Mouse (Mus musculus): ENCODE results near the gene Krtap4-13.
"Not testable (repeated sequence)": the region's sequence is repeated elsewhere in the genome, so short reads cannot be mapped to it uniquely, and the experiment has no call there.

Krtap4-13 gene

DNA sequence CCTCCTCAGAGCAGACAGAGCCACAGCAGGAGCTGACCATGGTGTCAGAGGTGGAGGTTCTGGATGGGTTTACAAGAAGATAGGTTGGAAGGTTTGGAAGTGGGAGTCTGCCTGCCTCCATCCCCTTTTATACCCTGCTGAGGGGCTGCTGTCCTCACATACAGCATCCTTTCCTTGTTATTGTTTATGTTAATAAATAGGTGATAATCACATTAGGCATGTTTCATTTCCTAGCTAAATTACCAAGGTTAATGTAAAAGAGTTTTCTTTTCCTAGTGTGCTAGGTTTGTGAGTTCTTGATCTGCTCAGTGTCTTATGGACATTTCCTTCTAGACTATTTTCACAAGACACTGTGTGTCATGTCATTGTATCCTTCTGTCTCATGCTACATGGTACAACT, at the start of gene Krtap4-13:
Gene Krtap4-13, minus strand, starts transcription at position 101 of the 400 bp plus-strand sequence.
- DNase-seq (ENCODE audit: low read depth, low spot score) = not testable (repeated sequence)

DNA sequence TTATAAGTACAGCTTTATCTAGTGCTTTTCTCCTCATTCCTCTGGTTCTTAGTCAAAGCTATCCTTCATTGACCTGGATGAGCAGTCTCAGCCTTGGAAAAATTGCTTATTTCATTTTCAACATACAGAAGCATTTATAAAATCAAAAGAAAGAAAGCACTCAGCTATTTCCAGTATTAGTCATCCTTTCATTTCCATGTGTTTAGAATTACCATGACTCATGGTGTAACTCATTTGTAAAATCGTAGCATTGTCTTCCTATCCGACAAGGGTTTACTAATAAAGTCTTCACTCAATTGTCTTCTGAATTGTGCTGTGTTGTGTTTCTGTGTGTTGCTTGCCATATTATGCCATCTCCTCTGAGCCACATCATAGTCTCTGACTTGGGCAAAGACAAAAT, 49.1 kb upstream of the Krtap4-13 start:
- DNase-seq (ENCODE audit: low read depth, low spot score) = no peak

DNA sequence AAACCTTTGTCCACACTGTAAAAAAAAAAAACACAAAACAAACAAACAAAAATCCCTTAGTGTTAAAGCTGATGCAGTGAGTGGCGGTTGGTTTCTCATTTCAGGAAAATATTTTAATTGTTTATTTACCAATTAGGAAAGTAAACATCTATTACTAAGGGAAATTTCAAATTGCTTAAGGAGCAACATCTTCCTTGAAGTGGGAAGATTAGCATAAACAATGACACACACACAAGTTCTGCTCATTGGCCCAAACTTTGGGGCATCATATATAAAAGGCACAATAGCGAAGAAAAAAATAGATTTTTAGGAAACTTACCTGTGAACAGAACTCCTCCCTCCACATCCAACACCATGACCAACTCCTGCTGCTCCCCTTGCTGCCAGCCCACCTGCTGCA, 47.9 kb upstream of the Krtap4-13 start, which contains the start of gene Gm11568:
Gene Gm11568, plus strand, starts transcription at position 301 of the 400 bp plus-strand sequence.
- no peak for DNase-seq (ENCODE audit: low read depth, low spot score)

DNA sequence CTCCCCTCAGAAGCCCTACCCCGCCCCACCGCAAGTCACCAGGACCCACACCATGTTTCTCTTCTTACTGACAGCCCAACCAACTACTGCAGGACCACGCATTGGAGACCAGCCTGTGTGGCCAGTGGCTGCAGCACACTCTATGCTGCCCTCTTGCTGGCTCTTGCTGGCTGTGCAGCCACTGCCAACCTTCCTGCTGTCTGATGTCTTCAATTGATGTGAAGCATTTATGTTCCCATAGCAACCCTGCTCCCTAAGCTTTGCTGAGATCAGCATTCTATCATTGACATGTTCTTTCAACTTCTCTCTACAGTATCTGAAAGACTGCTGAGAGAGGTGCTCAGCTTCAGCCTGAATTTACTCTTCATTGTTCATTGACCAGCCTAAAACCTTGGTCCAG, 44.4 kb upstream of the Krtap4-13 start:
- DNase-seq (ENCODE audit: low read depth, low spot score) = no peak

DNA sequence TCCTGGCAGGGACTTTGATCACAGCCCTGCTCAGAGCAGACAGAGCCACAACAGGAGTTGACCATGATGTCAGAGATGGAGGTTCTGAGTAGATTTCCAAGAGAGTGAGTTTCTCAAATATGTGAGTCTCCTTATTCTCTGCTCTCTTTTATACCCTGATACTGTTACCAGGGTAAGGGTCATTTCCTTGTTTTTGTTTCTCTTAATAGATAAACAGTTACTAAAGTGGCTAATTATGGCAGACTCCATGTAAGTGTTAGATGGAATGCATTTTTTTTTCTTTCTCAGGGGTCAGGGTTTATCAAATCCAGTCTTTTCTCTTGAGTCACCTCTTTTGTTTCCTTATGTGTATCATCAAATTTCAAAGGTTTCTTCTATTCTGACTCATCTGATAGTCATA, 41.8 kb upstream of the Krtap4-13 start, which contains the start of gene Krtap4-16:
Gene Krtap4-16, minus strand, starts transcription at position 101 of the 400 bp plus-strand sequence.
- DNase-seq (ENCODE audit: low read depth, low spot score) = no peak

DNA sequence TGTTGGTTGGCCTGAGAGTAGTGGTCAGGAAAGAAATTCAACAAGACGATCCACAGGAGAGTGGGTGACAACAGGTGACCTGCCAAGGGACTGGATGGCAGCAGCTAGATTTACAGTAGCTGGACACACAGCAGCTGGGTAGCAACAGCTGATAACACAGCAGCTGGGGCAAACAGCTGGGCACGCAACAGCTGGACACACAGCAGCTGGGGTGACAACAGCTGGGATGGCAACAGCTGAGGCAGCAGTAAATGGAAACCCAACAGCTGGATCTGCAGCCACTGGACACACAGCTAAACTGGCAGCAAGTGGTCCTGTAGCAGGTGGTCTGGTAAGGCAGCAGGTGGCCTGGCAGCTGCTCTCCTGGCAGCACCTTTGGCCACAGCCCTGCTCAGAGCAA, 37.1 kb upstream of the Krtap4-13 start:
- no peak for DNase-seq (ENCODE audit: low read depth, low spot score)

DNA sequence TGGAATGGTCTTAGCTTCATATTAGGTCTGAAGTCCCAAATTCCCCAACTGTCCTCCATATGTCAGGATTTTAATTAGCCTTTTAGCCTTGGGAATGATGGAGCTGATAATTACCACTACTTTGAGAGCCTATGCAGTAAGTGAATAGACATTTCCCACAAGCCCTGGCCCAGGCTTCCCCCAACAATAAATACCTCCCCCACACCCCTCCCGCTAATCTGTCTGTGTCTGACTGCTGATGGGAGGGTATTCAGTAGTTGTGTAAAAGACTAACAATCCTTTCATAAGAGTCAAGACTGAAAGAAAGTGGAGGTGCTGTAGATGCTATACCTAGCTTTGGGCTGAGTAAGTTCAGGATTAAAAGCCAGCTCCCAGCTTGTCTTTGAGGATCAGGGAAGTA, 32.5 kb upstream of the Krtap4-13 start:
- DNase-seq (ENCODE audit: low read depth, low spot score) = no peak

DNA sequence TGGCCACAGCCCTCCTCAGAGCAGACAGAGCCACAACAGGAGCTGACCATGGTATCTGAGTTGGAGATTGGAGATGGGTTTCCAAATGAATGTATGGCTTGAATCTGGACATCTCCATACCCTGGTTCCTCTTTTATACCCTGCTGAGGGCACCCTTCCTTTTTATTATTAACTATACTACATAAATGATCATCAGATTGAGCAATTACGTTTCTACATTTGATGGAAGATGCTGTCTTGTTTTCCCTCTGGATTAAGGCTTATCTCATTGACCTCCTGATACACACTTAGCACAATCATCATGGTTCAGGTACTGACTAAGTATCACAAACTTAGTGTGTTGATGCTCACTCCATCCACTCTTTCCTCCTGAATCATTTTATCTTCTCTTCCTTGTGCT, 28.3 kb upstream of the Krtap4-13 start, which contains the start of gene 2300003K06Rik:
Gene 2300003K06Rik, minus strand, starts transcription at position 101 of the 400 bp plus-strand sequence.
- no peak for DNase-seq (ENCODE audit: low read depth, low spot score)

DNA sequence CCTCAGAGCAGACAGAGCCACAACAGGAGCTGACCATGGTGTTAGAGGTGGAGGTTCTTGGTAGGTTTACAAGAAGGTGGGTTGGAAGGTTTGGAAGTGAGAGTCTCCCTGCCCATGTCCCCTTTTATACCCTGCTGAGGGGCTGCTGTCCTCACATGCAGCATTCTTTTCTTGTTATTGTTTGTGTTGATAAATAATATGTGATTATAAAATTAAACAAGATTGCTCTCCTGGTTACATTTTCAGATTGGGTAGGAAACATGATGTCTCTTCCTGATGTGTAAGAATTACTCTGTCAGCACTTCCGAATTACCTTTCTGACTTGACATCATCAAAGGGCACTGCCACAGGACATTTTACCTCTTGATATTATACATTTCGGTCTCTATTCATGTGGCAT, 5.9 kb upstream of the Krtap4-13 start, which contains the start of gene Gm11564:
Gene Gm11564, minus strand, starts transcription at position 101 of the 400 bp plus-strand sequence.
- not testable (repeated sequence) for DNase-seq (ENCODE audit: low read depth, low spot score)

DNA sequence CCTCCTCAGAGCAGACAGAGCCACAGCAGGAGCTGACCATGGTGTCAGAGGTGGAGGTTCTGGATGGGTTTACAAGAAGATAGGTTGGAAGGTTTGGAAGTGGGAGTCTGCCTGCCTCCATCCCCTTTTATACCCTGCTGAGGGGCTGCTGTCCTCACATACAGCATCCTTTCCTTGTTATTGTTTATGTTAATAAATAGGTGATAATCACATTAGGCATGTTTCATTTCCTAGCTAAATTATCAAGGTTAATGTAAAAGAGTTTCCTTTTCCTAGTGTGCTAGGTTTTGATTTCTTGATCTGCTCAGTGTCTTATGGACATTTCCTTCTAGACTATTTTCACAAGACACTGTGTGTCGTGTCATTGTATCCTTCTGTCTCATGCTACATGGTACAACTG, 5.3 kb downstream of the Krtap4-13 start, which contains the start of gene Gm11554:
Gene Gm11554, minus strand, starts transcription at position 101 of the 400 bp plus-strand sequence.
- not testable (repeated sequence) for DNase-seq (ENCODE audit: low read depth, low spot score)

DNA sequence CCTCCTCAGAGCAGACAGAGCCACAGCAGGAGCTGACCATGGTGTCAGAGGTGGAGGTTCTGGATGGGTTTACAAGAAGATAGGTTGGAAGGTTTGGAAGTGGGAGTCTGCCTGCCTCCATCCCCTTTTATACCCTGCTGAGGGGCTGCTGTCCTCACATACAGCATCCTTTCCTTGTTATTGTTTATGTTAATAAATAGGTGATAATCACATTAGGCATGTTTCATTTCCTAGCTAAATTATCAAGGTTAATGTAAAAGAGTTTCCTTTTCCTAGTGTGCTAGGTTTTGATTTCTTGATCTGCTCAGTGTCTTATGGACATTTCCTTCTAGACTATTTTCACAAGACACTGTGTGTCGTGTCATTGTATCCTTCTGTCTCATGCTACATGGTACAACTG, 10.9 kb downstream of the Krtap4-13 start, which contains the start of gene Gm11569:
Gene Gm11569, minus strand, starts transcription at position 101 of the 400 bp plus-strand sequence.
- not testable (repeated sequence) for DNase-seq (ENCODE audit: low read depth, low spot score)

DNA sequence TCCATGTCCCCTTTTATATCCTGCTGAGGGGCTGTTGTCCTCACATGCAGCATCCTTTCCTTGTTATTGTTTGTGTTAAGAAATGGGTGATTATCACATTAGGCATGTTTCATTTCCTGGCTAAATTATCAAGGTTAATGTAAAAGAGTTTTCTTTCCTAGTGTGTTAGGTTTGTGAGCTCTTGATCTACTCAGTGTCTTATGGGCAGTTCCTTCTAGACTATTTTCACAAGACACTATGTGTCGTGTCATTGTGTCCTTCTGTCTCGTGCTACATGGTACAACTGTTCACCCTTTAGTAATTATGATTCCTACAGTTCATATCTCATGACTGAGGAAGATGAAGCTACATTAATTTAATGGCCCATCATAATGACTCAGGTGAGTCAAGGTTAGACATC, 16.3 kb downstream of the Krtap4-13 start, which contains the start of gene Gm11596:
Gene Gm11596, minus strand, starts transcription at position 101 of the 400 bp plus-strand sequence.
- no peak for DNase-seq (ENCODE audit: low read depth, low spot score)

DNA sequence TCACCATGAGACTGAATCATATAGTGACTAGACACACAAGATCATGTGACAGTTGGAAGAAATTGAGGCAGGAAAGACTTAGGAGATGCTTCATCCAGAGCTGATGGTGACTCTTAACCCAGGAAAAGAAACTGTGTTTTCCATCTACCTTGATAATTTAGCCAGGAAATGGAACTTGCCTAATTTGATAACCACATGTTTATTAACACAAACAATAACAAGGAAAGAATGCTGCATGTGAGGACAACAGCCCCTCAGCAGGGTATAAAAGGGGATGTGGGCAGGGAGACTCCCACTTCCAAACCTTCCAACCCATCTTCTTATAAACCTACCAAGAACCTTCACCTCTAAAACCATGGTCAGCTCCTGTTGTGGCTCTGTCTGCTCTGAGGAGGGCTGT, 24.8 kb downstream of the Krtap4-13 start, which contains the start of gene Krtap4-9:
Gene Krtap4-9, plus strand, starts transcription at position 301 of the 400 bp plus-strand sequence.
- not testable (repeated sequence) for DNase-seq (ENCODE audit: low read depth, low spot score)

DNA sequence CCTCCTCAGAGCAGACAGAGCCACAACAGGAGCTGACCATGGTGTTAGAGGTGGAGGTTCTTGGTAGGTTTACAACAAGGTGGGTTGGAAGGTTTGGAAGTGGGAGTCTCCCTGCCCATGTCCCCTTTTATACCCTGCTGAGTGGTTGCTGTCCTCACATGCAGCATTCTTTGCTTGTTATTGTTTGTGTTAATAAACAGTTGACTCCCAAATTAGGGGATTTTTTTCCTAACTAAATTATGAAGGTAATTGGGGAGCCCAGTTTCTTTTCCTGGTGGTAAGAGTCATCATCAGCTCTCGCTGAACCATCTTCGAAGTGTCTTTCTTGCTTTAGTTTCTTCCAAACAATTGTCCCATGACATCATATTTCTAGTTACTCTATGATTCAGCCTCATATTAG, 29.1 kb downstream of the Krtap4-13 start, which contains the start of gene Krtap4-8:
Gene Krtap4-8, minus strand, starts transcription at position 101 of the 400 bp plus-strand sequence.
- DNase-seq (ENCODE audit: low read depth, low spot score) = no peak

DNA sequence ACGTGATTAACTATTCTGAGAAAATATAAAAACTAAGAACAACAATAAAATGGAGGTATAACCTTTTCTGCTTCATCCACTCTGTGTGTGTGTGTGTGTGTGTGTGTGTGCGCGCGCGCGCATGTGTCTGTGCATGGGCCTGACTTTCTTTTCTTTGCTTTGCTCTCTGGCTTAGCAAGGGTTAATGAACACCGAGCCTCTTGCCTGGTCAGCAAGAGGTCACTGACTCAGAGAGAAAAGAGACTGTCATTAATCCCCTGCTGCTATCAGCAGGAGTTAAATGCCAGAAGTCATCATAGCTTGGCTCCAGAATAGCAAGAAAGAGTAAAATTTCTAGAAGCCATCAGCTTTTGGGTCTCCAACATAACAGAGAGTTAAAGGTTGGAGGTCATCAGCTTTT, 31.3 kb downstream of the Krtap4-13 start:
- no peak for DNase-seq (ENCODE audit: low read depth, low spot score)

DNA sequence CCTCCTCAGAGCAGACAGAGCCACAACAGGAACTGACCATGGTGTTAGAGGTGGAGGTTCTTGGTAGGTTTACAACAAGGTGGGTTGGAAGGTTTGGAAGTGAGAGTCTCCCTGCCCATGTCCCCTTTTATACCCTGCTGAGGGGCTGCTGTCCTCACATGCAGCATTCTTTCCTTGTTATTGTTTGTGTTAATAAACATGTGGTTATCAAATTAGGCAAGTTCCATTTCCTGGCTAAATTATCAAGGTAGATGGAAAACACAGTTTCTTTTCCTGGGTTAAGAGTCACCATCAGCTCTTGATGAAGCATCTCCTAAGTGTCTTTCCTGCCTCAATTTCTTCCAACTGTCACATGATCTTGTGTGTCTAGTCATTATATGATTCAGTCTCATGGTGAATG, 36.9 kb downstream of the Krtap4-13 start, which contains the start of gene Gm11595:
Gene Gm11595, minus strand, starts transcription at position 101 of the 400 bp plus-strand sequence.
- not testable (repeated sequence) for DNase-seq (ENCODE audit: low read depth, low spot score)

DNA sequence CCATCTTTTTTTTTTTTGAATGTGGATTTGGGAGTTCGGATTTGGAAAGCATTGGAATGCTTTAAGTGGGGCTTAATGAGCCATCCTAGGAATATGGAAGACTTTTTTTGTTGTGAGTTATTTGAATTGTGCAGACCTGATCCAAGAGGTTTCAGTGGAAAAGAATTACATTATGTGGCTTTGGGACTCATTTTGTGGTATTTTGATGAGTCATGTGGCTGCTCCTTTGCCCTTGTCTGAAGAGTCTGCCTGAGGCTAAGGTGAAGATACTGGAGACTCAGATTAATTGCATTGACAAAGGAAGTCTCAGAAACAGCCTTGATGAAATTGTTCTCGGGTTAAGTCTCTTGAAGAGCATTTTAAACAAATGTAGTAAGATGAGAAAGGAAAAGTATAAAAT, 41.3 kb downstream of the Krtap4-13 start:
- no peak for DNase-seq (ENCODE audit: low read depth, low spot score)

Data from CD4-positive helper T cell, adult 2 months (primary cell).